Mouse (Mus musculus) kidney, adult 18-20 months (tissue): ENCODE data around the gene Jsrp1.

Experiments used
- DNase-seq: peaks from one replicate; pipeline ENCODE4 v3.0.0; 2021

Gene Jsrp1

DNA sequence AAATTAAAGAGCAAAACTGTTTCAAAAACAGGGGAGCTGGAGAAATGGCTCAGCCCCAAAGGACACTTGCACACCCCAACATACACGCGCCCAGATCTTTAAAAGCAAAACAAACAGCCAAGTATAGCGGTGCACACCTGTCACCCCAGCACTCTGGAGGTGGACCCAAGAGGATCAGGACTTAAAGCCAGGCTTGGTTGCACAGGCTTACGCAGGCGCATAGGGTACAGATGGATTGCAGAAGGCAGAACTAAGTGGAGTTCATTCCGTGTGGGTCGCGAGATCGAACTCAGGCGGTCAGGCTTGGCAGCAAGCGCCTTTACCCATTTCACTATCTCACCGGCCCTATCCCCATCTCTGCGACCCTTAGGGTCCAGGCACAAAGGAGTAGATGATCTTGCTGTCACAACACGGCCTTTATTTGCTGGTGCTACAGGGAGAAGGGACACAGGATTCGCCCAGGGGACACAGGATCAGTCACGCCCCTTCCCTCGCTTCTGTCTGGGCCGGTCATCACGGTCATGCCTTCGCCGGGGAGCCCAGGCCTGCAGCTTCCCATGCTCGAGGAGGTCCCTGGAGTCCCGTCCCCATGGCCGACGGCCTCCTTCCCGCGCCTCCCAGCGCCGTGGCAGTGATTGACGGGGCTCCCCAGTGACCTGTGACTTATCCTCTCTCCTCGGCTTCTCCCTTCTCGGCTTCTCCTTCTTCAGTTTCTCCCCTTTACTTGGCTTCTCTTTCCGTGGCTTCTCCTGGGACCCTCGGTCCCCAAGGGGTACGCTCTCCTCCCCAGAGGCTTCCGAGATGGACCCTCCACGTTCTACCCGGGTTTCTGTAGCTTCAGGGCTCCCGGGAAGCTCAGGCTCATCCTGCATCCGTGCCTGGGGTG, 5.0 kb downstream of the Jsrp1 start:
- DNase-seq = no peak

DNA sequence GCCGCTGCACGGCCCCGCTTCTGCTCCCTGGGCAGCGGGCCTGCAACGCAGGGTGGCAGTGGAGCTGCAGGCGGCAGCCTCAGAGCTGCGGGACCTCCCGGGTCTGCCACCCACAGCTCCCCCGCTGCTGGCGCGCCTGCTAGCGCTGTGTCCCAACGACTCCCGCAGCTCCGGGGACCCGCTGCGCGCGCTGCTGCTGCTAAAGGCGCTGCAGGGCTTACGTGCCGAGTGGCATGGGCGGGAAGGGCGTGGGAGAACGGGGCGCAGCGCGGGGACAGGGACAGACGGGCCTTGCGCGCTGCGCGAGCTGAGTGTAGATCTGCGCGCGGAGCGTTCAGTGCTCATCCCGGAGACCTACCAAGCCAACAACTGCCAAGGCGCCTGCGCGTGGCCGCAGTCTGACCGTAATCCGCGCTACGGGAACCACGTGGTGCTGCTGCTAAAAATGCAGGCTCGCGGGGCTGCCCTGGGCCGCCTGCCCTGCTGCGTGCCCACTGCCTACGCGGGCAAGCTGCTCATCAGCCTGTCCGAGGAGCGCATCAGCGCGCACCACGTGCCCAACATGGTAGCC, 6.2 kb downstream of the Jsrp1 start:
- peak; percentile 74 for DNase-seq

DNA sequence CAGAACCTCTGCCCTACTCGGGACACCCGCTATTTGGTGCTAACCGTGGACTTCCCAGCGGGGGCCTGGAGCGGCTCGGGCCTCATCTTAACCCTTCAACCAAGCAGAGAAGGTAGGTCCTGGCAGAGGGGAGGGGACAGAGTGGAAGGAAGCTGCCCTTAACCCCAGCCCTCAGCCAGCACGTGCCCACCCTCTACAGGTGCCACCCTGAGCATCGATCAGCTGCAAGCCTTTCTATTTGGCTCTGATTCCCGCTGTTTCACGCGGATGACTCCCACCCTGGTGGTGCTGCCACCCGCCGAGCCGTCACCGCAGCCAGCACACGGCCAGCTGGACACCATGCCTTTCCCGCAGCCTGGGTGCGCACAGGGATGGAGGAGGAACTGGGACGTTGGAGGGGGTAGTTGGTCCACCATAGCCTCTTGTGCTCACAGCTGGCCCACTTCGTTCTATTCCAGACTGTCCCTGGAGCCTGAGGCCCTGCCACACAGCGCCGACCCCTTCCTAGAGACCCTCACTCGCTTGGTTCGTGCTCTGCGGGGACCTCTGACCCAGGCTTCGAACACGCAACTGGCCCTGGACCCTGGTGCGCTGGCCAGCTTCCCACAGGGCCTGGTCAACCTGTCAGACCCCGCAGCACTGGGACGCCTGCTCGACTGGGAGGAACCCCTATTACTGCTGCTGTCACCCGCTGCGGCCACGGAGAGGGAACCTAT, 6.8 kb downstream of the Jsrp1 start:
- DNase-seq = no peak

DNA sequence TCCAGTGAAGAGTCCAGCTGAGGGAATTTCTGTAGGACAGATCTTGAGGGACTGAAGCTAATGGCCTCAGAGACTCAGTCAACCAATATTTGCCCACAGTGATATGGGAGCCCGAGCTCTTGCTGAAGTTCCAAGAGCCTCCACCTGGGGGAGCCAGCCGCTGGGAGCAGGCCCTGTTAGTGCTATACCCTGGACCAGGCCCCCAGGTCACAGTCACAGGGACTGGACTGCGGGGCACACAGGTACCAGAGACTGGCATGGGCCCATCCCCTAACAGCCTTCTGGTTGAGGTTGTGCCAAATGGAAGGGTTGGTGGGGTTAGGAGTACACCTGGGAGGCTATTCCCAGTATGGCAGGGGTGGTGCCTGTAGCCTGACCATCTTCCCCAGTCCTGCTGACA, 7.4 kb downstream of the Jsrp1 start:
- peak; percentile 80 for DNase-seq

DNA sequence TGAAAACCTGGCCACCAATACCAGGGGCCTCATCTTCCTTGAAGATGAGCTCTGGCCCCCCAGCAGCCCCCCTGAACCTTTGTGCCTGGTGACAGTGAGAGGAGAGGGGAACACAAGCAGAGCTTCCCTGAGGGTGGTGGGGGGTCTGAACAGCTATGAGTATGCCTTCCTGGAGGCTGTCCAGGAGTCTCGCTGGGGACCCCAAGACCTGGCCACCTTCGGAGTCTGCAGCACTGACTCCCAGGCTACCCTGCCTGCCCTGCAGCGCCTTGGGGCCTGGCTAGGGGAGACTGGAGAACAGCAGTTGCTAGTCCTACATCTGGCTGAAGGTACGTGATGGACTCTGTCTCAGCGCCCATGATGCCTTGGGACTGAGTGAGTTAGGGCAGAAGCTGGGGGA, 8.0 kb downstream of the Jsrp1 start:
- DNase-seq = no peak

DNA sequence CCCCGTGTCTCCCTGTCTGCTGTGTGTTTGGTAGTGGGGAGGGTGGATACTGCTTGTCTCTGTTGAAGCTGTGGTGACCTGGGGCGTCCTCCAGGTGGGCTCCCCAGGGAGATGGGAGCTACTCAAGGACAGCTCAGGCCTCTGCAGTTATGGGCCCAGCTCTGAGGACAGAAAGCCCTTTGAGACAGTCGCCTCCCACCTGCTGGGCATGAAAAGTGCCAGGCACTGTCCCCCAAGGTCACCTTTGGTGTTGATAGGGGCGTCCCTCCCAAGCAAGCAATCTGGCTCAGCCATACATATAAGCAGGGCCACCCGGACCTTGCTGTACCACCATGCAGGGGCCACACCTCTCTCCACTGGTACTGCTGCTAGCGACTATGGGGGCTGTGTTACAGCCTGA, 8.4 kb downstream of the Jsrp1 start, which contains the start of gene Amh:
TSS of gene Amh (plus strand) at position 328 of the 400 bp plus-strand sequence.
- no peak for DNase-seq

DNA sequence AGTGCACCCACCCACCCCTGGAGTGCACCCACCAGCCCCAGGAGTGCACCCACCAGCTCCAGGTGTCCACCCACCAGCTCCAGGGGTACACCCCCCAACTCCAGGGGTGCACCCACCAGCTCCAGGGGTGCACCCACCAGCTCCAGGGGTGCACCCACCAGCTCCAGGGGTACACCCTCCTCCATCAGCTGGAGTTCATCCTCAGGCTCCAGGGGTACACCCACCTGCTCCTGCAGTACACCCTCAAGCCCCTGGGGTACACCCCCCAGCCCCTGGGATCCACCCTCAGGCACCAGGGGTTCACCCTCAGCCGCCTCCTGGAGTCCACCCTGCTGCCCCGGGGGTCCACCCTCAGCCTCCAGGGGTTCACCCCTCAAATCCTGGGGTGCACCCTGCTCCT, 9.0 kb downstream of the Jsrp1 start:
- no peak for DNase-seq

DNA sequence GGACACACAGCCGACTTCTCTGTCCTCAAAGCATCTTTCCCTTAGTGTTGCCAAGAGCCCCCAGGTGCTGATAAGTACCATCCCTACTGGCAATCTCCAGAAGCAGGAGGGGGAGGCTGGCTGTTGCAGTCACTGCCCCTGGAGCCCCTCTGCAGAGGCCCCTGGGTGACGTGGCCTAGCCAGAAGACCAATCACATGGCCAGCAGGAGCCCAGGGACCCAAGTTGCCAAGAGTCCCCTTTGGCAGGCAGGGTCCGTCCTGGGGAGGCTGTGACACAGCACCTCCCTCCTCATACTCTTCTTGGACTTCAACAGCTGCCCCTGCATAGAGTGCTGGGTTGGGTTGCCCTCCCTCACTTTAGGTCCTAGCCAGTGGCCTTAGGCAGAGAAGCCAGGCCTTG, 10.3 kb downstream of the Jsrp1 start:
- DNase-seq = no peak

DNA sequence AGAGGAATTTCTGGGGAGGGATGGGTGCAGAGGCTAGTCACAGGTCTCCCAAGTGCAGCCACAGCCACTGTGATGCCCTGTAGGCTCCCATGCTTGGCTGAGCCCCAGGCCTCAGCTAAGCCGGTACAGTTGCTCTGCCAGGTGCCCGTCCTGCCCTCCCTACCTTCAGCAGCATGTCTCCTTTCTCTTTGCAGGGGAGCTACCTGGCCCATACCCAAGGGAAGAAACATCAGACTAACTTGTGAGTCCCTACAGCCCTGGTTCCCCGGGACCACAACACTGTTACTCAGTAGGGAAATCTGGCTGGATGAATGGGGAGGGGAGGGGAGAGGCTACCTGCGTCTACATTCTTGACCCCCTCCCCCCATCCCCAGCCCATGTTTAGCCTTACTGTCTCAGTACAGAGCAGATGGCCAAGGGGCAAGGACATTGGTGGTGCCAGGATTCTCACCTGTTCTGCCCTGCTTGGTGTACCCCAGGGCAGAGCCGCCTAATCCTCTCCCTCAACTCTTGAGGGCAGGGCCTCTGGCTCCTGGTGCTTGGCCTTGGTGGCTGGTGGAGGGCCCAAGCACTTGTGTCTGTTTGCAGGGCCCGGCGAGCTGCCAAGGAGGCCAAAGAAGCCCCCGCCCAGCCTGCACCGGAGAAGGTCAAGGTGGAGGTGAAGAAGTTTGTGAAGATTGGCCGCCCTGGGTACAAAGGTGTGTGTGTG, 10.9 kb downstream of the Jsrp1 start:
- DNase-seq = no peak

DNA sequence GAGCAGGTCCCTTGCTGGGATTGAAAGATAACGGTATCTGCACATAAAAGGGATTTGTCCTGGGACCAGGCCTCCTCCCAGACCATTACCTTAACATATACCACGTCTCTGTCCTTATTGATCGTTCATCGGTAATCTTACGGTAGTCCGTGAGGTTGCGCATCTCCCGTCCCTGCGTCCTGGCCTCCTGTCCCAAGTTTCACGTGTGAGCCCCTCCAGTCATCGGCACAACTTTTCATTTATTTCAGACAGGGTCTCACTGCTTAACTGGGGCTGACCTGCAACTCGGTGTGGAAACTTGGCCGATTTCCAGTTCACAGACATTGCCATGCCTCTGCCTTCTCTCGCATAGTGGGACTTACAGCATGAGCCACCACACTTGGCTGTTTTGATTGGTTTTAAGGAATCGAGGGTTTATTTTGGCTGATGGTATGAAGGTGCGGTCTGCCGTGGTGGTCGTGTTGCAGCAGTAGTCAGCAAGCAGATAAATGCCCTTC, 14.2 kb downstream of the Jsrp1 start:
- DNase-seq = peak; percentile 25

DNA sequence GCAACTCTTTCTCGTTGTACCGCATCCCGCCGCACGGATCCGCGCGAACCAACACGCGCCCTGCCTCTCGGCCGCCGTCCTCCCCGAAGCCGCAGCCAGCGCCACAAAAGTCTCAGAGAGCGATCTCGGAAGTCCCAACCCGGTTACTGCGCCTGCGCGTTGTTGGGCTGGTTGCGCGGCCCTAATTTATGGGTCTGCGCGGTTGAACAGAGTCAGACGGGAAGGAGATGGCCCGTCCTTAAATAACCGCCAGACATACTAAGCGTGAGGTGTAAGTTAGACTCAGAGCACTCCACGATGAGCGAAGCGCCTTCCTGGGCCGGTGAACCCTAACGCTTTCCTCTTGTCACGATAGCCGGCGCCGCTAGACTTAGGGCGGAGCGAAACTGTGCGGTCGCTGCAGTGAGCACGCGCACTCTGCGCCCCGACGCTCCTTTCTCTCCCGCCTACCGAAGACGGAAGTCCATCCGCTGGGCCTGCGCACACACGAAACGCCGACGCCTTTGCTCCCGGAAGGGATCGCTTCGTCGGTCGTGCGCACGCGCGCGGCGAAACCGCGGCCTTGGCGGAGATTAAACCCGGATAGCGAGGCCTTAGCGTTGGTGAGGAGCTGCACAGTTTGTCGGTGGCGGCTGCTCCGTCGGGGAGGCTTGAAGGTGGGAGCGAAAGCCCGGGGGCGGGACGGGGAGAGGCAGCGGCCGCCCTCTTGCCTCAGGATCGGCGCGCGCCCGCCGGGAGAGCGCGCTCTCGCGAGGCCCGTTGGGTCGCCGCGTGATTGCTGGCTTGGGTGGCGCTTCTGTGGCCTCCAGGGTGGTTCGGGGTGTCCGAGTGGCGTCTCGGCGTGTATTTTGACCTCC, 14.9 kb downstream of the Jsrp1 start, which contains the start of the genes Sf3a2 and Plekhj1:
TSS of gene Sf3a2 (plus strand) at position 49 of the 857 bp plus-strand sequence.
TSS of gene Plekhj1 (minus strand) at position 477 of the 857 bp plus-strand sequence.
- peak; percentile 97 for DNase-seq

DNA sequence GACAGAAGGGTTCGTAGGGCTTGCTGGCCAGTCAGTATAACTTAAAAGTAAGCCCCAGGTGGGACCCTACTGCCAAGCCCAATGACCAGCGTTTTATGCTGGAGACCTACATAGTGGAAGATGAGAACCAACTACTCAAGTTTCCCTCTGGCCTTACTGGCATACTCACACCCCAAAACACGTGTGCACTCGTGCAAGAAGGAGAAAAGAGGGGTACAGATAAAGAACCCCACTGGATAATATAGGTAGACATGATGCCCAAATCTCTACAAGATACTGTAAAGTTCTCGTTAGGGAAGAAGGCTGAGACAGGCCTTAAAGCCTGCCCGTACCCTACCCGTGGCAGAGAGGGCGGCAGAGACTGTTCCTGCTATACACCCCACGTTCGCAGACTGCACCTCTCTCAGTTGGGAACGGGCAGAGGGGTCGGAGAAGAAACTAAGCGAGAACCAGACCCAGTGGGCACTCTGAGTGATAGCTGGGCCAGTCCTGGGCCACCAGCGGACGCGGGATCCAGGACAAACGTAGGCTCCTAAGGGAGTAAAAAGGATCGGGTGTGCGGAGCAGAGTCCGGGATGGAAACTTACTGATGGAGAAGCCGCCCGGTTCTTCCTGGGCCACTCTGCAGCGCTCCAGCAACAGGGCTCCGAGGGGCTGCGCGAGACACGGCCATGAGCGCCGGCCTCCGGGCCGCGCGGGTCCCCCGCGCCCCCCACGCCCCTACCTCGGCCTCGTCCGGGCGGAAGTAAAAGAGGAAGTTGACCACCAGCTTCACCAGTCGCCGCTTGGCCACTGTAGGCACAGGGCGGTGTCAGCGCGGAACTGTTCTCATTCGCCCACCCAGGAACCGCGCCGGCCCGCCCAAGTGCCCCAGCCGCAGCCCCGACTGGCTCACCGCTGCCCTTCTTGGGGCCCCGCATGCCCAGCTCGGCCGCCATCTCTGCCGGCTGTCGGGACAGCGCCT, 15.8 kb downstream of the Jsrp1 start:
- DNase-seq = no peak

DNA sequence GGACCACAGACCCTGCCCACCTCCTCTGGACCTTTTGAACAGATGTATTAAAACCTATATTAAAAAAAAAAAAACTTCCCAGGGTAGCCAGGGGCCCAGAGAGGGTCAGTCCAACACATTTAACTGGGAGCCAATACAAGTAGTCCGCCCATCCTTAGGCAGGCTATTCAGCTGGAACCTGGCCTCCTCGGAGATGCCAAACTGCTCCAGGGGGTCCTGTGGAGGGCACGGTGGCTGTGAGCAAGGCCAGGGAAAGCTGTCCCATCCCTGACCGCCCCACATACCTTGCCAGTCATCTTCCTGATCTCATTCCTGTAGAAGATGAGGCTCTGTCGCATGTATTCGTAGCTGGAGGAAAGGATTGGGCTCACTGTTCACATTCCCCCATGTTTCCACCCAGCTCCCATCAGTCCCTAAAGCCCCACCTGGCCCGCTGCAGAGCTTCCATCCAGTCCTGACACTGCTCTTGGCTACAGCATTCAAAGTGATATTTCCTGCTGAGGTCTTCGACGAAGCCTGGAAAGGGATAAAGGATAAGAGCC, 16.9 kb downstream of the Jsrp1 start:
- DNase-seq = no peak

DNA sequence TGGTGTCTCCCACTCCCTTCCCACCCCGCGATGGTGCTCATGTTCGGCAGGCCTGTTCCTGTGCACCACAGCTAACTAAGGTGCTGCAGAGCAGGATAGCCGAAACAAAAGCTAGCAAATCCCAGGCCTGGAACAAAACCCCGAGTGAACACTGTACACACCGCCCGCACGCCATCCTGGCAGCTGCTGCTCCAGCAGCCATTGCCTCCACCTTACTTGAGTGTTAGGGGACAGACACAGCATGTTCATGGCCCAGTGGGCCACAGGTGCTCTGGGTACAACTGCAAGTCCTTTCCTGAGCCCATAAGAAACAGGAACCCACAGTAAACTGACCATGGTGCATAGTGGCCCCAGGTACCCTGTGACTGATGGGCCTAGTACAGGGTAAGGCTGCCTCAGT, 18.5 kb downstream of the Jsrp1 start:
- no peak for DNase-seq

DNA sequence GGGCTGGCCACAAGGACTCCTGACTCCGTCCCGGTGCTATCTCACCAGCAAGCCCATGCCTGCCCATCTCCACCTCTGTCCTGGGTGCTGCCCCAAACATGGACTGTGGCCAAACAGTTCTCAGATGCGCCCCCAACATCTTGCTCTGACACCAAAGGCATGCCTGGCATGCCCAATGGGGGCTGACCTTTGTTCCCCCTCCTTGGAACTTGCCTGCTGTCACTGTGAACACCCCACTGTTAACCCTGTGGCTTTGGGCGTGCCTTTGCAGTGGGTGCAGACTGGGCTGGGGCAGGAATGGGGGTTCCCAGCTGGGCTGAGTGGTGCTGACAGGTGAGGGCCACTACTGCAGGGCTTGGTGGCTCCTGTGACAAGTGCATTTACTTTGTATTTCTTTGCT, 19.5 kb downstream of the Jsrp1 start:
- no peak for DNase-seq

DNA sequence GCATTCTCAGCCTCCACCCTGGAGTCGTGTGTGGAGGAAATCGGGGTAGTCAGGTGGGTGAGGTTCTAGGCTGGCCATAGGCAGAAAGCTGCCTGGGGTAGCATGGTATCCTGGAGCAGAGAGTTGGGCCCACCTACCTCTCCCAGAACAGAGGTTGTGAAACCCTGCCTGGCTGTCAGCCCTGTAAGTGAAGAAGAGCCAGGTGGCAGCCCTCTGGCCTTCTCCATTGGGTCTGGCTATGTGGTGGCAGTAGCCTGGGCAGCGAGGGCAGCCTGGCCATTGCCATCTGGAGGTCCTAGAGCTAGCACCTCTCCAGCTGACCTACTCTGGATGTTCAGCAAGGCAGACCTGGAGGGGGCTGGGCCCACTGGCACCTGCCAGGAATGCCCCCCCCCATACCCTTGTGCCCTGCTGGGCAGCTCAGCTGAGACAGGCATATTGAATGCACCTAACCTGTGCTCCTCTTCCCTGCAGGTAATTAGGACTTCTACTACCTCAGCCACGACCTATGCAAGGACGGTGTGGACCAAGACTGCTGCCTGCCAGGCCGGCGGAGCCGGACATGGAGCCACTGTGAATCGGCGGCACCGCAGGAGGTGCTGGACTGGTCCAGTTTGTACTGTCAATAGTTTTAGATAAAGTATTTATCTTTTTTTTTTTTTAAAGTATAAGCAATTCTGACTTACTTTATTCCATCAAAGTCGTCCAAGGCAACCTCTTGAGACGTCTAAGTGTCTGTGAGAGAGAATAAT, 20.1 kb downstream of the Jsrp1 start:
- no peak for DNase-seq

DNA sequence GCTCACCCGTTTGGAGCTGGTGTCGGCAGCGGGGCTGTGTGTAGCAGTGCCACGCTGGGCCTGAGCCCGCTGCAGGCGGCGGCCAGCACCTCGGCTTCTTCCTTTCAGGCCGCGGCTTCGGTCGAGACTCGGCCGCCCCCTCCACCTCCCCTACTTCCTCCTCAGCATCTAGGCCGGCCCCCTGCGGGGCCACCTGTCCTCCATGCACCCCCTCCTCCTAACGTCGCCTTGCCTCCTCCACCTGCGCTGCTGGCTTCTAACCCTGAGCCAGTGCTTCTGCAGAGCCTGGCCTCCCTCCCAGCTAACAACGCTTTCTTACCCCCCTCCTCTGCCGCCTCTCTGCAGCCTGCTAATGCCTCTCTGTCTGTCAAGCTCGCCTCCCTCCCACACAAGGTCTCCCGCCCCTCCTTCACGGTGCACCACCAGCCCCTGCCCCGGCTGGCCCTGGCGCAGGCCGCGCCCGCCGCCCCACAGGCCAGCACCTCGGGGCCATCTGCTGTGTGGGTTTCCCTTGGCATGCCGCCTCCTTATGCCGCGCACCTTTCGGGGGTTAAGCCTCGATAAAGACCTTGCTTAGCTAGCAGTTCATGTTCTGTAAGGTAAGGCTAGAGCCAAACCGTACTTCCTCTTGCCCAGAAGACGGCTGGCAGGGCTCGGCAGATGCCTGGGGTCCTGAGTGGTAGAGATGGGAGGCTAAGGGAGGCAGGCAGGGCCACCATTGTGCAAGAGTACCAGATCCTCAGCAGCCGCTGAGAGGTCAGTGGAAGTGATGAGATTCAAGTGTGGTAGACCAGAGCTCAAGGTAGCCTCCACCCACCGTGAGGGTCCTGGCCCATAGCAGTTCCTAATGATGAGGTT, 20.9 kb downstream of the Jsrp1 start:
- DNase-seq = no peak

DNA sequence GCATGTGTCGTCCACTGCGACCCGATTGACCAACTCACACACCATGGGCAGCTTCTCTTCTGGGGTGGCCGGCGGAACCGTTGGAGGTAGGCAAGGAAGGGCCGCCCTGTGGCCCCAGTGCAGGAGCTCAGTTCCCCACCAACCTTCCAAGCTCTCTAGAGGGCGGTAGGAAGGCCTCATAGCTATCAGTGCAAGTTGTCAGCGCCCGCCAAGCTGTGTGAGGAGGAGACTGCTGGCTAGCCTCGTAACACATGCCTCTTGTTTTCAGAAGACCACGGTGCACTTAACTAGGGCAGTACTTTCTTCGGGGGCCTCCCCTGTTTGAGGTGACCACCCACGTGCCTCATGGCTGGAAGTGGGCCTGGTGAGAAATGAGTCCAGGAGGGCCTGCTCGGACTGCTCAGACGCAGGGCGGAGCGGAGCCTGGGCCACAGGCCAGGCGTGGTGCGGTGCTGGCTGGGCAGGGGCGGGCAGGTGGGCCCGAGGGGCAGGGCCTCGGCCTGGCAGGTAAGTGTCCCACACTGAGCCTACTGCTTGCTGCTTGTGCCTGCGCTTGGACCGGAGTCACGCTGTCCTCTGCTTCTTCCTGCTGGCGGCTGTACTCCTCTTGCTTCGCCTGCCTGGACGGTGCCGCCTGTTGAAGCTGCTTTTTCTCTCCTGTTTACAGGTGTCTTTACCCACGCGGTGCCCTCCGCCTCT, 21.7 kb downstream of the Jsrp1 start:
- no peak for DNase-seq
